Mouse (Mus musculus) brain, embryonic 14.5 days (tissue): ENCODE data around the gene Gstm2. TPM values are rescaled to one million over a fixed set of nuclear protein-coding genes. Genes with fewer than 3 reads are reported as not detected.
"Not testable (repeated sequence)": the region's sequence is repeated elsewhere in the genome, so short reads cannot be mapped to it uniquely, and the experiment has no call there.

Source experiments
- DNase-seq: peaks from one replicate; pipeline ENCODE4 v3.0.0-alpha.2; 2011; ENCODE audit warnings: low read depth
- CTCF ChIP-seq: fragments of 200-500 bp; IDR thresholded peaks from 2 replicates; pipeline ENCODE4 v1.5.1; 2012; ENCODE audit warnings: inconsistent platforms, mild to moderate bottlenecking, moderate library complexity, borderline replicate concordance; ENCODE audit not compliant: insufficient read depth, insufficient read length; ENCODE audit errors: extremely low read depth
- POLR2A ChIP-seq: fragments of 200-500 bp; IDR thresholded peaks from 2 replicates; pipeline ENCODE4 v1.6.1; 2012; ENCODE audit warnings: mild to moderate bottlenecking, inconsistent platforms, borderline replicate concordance; ENCODE audit not compliant: poor library complexity, insufficient read depth, insufficient read length, severe bottlenecking; ENCODE audit errors: extremely low read depth
- polyA plus RNA-seq: library from polyadenylated mRNA; depleted of rRNA; stranded (reverse); fragments of >200 nt; gene quantifications from 2 replicates; pipeline ENCODE4 v1.2.3, GENCODE M21; 2012

Gene Gstm2
- polyA plus RNA-seq, 1 experiment: 6.9 TPM

- no peak for TF ChIP-seq CTCF
- TF ChIP-seq POLR2A: no peak
- DNase-seq: no peak
These were observed 1.8 kb downstream of the Gstm2 start for GRCm38 (mm10) chr3:107984471-107984870.

GRCm38 (mm10) chr3:107983771-107984170, 2.5 kb downstream of the Gstm2 start:
- no peak for DNase-seq
- TF ChIP-seq POLR2A (no peak), CTCF (no peak)

GRCm38 (mm10) chr3:107982726-107983125, 3.5 kb downstream of the Gstm2 start:
- no peak for TF ChIP-seq POLR2A
- TF ChIP-seq CTCF: no peak

GRCm38 (mm10) chr3:107981261-107981660, 5.0 kb downstream of the Gstm2 start:
- TF ChIP-seq CTCF (no peak), POLR2A (no peak)
- DNase-seq: no peak

More at GRCm38 (mm10) chr3:107982726-107983125, 3.5 kb downstream of the Gstm2 start:
- DNase-seq: no peak

GRCm38 (mm10) chr3:107977691-107978090, 8.6 kb downstream of the Gstm2 start:
- DNase-seq: no peak
- TF ChIP-seq CTCF (no peak), POLR2A (no peak)

- TF ChIP-seq POLR2A (no peak), CTCF (no peak)
- no peak for DNase-seq
These were observed 12.0 kb downstream of the Gstm2 start for GRCm38 (mm10) chr3:107974237-107974636.

- no peak for DNase-seq
- TF ChIP-seq CTCF (no peak), POLR2A (no peak)
These were observed 14.2 kb downstream of the Gstm2 start for GRCm38 (mm10) chr3:107972070-107972469.

- DNase-seq: not testable (repeated sequence)
These were observed 15.2 kb downstream of the Gstm2 start for GRCm38 (mm10) chr3:107971101-107971500.

- no peak for TF ChIP-seq CTCF
- no peak for TF ChIP-seq POLR2A
- no peak for DNase-seq
These were observed 17.4 kb downstream of the Gstm2 start, which contains the start of gene Gstm3 for GRCm38 (mm10) chr3:107968724-107969395. TSS of gene Gstm3 (minus strand) at chr3:107969283.

- TF ChIP-seq CTCF: no peak
- no peak for TF ChIP-seq POLR2A
- DNase-seq: no peak
These were observed 19.6 kb downstream of the Gstm2 start for GRCm38 (mm10) chr3:107966631-107967030.

- TF ChIP-seq POLR2A (no peak), CTCF (no peak)
These were observed 20.7 kb downstream of the Gstm2 start for GRCm38 (mm10) chr3:107965592-107965991.

GRCm38 (mm10) chr3:107964656-107965308, 21.5 kb downstream of the Gstm2 start:
- no peak for TF ChIP-seq POLR2A
- no peak for TF ChIP-seq CTCF
- peak; percentile 27 for DNase-seq

More at GRCm38 (mm10) chr3:107965592-107965991, 20.7 kb downstream of the Gstm2 start:
- no peak for DNase-seq
